Mouse (Mus musculus): ENCODE results near the gene Fam151a. TPM values are rescaled to one million over a fixed set of nuclear protein-coding genes. Genes with fewer than 3 reads are reported as not detected.
"Not testable (repeated sequence)": the region's sequence is repeated elsewhere in the genome, so short reads cannot be mapped to it uniquely, and the experiment has no call there.

Gene Fam151a
- polyA plus RNA-seq, 1 experiment from 2014 or later: not detected

DNA sequence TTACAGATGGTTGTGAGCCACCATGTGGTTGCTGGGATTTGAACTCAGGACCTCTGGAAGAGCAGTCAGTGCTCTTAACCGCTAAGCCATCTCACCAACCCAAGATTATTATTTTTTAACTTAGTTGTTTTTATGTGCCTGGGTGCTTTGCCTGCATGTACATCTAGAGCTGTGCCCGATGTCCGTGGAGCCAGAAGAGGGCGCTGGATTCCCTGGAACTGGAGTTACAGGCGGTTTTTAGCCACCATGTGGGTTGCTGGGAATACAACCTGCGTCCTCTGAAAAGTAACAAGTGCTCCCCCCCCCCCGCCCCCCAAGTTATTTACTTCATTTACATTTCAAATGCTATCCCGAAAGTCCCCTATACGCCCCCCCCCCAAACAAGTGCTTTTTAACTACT lies 60.1 kb downstream of the Fam151a start:
- not testable (repeated sequence) for H3K9ac ChIP-seq (replicated peaks); H3K27me3 ChIP-seq (replicated peaks); H3K36me3 ChIP-seq; H3K4me2 ChIP-seq; ATAC-seq (ENCODE audit: low FRiP score); H3K4me3 ChIP-seq (replicated peaks); H3K9me3 ChIP-seq (replicated peaks); H3K27ac ChIP-seq (replicated peaks)
- peaks cover 12% of the 10 kb centered on the region for H3K4me1 ChIP-seq
- 92% methylated on average over 9 of the region's 9 CpGs for WGBS

GRCm38 (mm10) chr4:106794247-106794646 lies 60.6 kb downstream of the Fam151a start:
- Histone ChIP-seq H3K9me3 (replicated peaks) (no peaks in the 10 kb centered on the region), H3K4me2 (no peak overlapping the region), H3K4me3 (replicated peaks) (no peak overlapping the region), H3K36me3 (no peaks in the 10 kb centered on the region), H3K27me3 (replicated peaks) (no peaks in the 10 kb centered on the region), H3K9ac (replicated peaks) (no peak overlapping the region), H3K4me1 (peaks cover 16% of the 10 kb centered on the region), H3K27ac (replicated peaks) (no peak overlapping the region)
- no peak for ATAC-seq (ENCODE audit: low FRiP score)
- 91% methylated on average over 7 of the region's 7 CpGs for WGBS

DNA sequence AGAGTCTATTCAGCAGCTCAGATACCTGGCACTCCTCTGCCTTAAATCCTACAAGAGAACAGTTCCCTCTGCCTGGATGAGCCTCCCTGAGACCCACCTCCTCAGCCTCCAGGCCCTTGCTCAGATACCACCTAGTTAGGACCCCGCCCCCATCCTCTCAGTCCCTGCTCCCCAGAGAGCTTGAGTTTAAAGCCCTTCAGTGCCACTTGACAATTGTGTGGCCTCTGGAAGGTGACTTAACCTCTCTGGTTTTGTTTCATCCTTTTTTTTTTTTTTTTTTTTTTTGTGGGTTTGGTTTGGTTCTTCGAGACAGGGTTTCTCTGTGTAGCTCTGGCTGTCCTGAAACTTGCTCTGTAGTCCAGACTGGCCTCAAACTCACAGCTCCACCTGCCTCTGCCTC lies 61.6 kb downstream of the Fam151a start:
- Histone ChIP-seq H3K9ac (replicated peaks) (no peak overlapping the region), H3K36me3 (no peaks in the 10 kb centered on the region), H3K4me1 (peaks cover 19% of the 10 kb centered on the region), H3K9me3 (replicated peaks) (no peaks in the 10 kb centered on the region), H3K27me3 (replicated peaks) (no peaks in the 10 kb centered on the region), H3K27ac (replicated peaks) (no peak overlapping the region), H3K4me2 (no peak overlapping the region), H3K4me3 (replicated peaks) (no peak overlapping the region)
- 90% methylated on average over 2 of the region's 2 CpGs for WGBS
- ATAC-seq (ENCODE audit: low FRiP score): no peak

Other genes with a start within 250 kb of the Fam151a start
- not detected in 2 replicates for gene Bsnd, start 241.6 kb upstream of the Fam151a start, polyA plus RNA-seq (2015; fragmentation: Nextera tagmentation; extraction: Ambion mirVana)
- gene Dhcr24, start 172.9 kb upstream of the Fam151a start, polyA plus RNA-seq (2015; fragmentation: Nextera tagmentation; extraction: Ambion mirVana): 4.6 and 4.8 TPM in 2 replicates
- not detected in 2 replicates for gene Lexm, start 116.6 kb upstream of the Fam151a start, polyA plus RNA-seq (2015; fragmentation: Nextera tagmentation; extraction: Ambion mirVana)
- 2.0 and 2.2 TPM in 2 replicates for gene Ttc22, start 111.5 kb upstream of the Fam151a start, polyA plus RNA-seq (2015; fragmentation: Nextera tagmentation; extraction: Ambion mirVana)
- 8.8 and 10.1 TPM in 2 replicates for gene Pars2, start 82.8 kb upstream of the Fam151a start, polyA plus RNA-seq (2015; fragmentation: Nextera tagmentation; extraction: Ambion mirVana)
- gene Ttc4, start 54.9 kb upstream of the Fam151a start, polyA plus RNA-seq (2015; fragmentation: Nextera tagmentation; extraction: Ambion mirVana): 134 and 149 TPM in 2 replicates
- 0.33 and 0.38 TPM in 2 replicates for gene Mroh7, start 3.0 kb upstream of the Fam151a start, polyA plus RNA-seq (2015; fragmentation: Nextera tagmentation; extraction: Ambion mirVana)
- 2.4 and 3.1 TPM in 2 replicates for gene Acot11, start 71.1 kb downstream of the Fam151a start, polyA plus RNA-seq (2015; fragmentation: Nextera tagmentation; extraction: Ambion mirVana)
- gene Ssbp3, start 176.8 kb downstream of the Fam151a start, polyA plus RNA-seq (2015; fragmentation: Nextera tagmentation; extraction: Ambion mirVana): 118 and 130 TPM in 2 replicates